Mouse (Mus musculus) kidney, adult 2 months (tissue): ENCODE results near the gene Tepp.

ENCODE experiments used
- CTCF ChIP-seq: fragments of 200-500 bp; conservative IDR thresholded peaks from 2 replicates; pipeline ENCODE4 v1.5.1; 2011; ENCODE audit warnings: low read depth, mild to moderate bottlenecking, control low read depth, low read length, moderate library complexity, mixed read lengths; ENCODE audit not compliant: insufficient read depth, insufficient read length
- POLR2A ChIP-seq: fragments of 200-500 bp; IDR thresholded peaks from one replicate; pipeline ENCODE4 v1.6.1; 2011; ENCODE audit warnings: low read depth, low read length, control low read depth

- no peak for TF ChIP-seq CTCF
- no peak for TF ChIP-seq POLR2A
These were observed 42.8 kb downstream of the Tepp start for GRCm38 (mm10) chr8:95352871-95353866.
